Mouse (Mus musculus): ENCODE data around the gene Tollip. TPM values are rescaled to one million over a fixed set of nuclear protein-coding genes. Genes with fewer than 3 reads are reported as not detected.

Gene Tollip
- polyA plus RNA-seq, 1 experiment: 30.1 TPM

DNA sequence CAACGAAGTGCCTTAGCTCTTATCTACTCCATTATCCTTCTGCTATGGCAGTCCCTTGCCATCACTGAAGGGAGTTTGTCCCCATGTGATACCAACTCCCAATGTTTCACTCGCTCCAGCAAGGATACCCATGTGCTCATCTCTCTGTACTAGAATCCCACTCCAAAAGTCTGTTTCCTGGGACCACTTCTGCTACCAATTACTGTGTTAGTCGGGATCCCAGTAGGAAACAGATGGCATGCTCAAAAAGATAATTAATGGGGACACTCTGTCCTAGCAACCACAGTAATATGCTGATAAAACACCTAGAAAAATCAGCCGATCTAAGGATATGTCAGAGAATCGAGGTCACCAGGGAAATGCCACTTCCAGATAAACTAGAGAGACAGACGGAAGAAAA is 9.7 kb downstream of the Tollip start:
- Histone ChIP-seq H3K27ac (ENCODE audit: control insufficient read depth, insufficient read depth, low read depth, low read length, poor library complexity) (no peak overlapping the region), H3K4me1 (ENCODE audit: control insufficient read depth, insufficient read depth, low read length) (no peaks in the 10 kb centered on the region; the same call in 1 of the 2 replicates), H3K4me3 (replicated peaks; ENCODE audit: control insufficient read depth, low read depth, low read length) (no peak overlapping the region)
- WGBS: 66% methylated on average over 6 of the region's 6 CpGs
- TF ChIP-seq POLR2A (IDR thresholded peaks at IDR 0.05; ENCODE audit: borderline replicate concordance, control insufficient read depth, low read depth, low read length) (no peak), CTCF (IDR thresholded peaks at IDR 0.05; ENCODE audit: control insufficient read depth, insufficient read depth, low read length) (no peak)

- H3K27ac ChIP-seq (ENCODE audit: control insufficient read depth, insufficient read depth, low read depth, low read length, poor library complexity): peak overlapping the region; percentile 32; the same call in 1 of the 2 replicates
- TF ChIP-seq POLR2A (IDR thresholded peaks at IDR 0.05; ENCODE audit: borderline replicate concordance, control insufficient read depth, low read depth, low read length) (no peak), CTCF (IDR thresholded peaks at IDR 0.05; ENCODE audit: control insufficient read depth, insufficient read depth, low read length) (no peak)
- H3K4me3 ChIP-seq (replicated peaks; ENCODE audit: control insufficient read depth, low read depth, low read length): peak overlapping the region; percentile 71
- WGBS: 81% methylated on average over 4 of the region's 4 CpGs
- peaks cover 3% of the 10 kb centered on the region for H3K4me1 ChIP-seq (ENCODE audit: control insufficient read depth, insufficient read depth, low read length)
Measured at GRCm38 (mm10) chr7:141902791-141903190, 15.5 kb downstream of the Tollip start.

GRCm38 (mm10) chr7:141902269-141902729 is 16.0 kb downstream of the Tollip start:
- H3K27ac ChIP-seq (ENCODE audit: control insufficient read depth, insufficient read depth, low read depth, low read length, poor library complexity): peak overlapping the region; percentile 84
- TF ChIP-seq CTCF (IDR thresholded peaks at IDR 0.05; ENCODE audit: control insufficient read depth, insufficient read depth, low read length) (no peak), POLR2A (IDR thresholded peaks at IDR 0.05; ENCODE audit: borderline replicate concordance, control insufficient read depth, low read depth, low read length) (peak; percentile 86)
- under 1% methylated on average over 44 of the region's 44 CpGs for WGBS

GRCm38 (mm10) chr7:141901825-141902224 is 16.5 kb downstream of the Tollip start:
- peak overlapping the region; percentile 94 for H3K4me3 ChIP-seq (replicated peaks; ENCODE audit: control insufficient read depth, low read depth, low read length)
- TF ChIP-seq CTCF (IDR thresholded peaks at IDR 0.05; ENCODE audit: control insufficient read depth, insufficient read depth, low read length): no peak
- no peak for TF ChIP-seq POLR2A (IDR thresholded peaks at IDR 0.05; ENCODE audit: borderline replicate concordance, control insufficient read depth, low read depth, low read length)
- under 1% methylated on average over 16 of the region's 16 CpGs for WGBS
- H3K27ac ChIP-seq (ENCODE audit: control insufficient read depth, insufficient read depth, low read depth, low read length, poor library complexity): peak overlapping the region; percentile 84
- H3K4me1 ChIP-seq (ENCODE audit: control insufficient read depth, insufficient read depth, low read length): peaks cover 3% of the 10 kb centered on the region

More at GRCm38 (mm10) chr7:141902269-141902729, 16.0 kb downstream of the Tollip start:
- Histone ChIP-seq H3K4me3 (replicated peaks; ENCODE audit: control insufficient read depth, low read depth, low read length) (peak overlapping the region; percentile 94), H3K4me1 (ENCODE audit: control insufficient read depth, insufficient read depth, low read length) (peaks cover 3% of the 10 kb centered on the region)

- Histone ChIP-seq H3K4me3 (replicated peaks; ENCODE audit: control insufficient read depth, low read depth, low read length) (no peak overlapping the region), H3K27ac (ENCODE audit: control insufficient read depth, insufficient read depth, low read depth, low read length, poor library complexity) (no peak overlapping the region; the same call in 1 of the 2 replicates), H3K4me1 (ENCODE audit: control insufficient read depth, insufficient read depth, low read length) (no peaks in the 10 kb centered on the region; the same call in 1 of the 2 replicates)
- 95% methylated on average over 7 of the region's 7 CpGs for WGBS
- TF ChIP-seq CTCF (IDR thresholded peaks at IDR 0.05; ENCODE audit: control insufficient read depth, insufficient read depth, low read length): no peak
- no peak for TF ChIP-seq POLR2A (IDR thresholded peaks at IDR 0.05; ENCODE audit: borderline replicate concordance, control insufficient read depth, low read depth, low read length)
Measured at GRCm38 (mm10) chr7:141892151-141892550, 26.2 kb downstream of the Tollip start.

DNA sequence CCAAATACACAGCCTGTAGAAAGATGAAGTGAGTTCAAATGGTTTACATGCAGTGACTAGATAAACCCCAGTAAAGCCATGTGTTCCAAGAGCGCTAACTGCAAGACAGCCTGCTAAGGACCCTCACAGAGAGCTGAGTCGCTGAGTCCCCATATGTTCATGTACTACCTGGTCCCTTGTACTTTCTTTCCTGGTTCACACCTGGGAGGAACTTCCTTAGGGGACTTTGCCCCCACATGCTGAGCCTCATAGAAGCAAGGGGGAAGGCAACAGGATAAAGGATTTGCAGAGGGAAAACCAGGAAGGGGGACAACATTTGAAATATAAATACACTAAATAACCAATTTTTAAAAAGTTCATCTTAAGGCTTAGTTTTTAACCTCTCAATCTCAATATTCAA is 39.5 kb downstream of the Tollip start:
- Histone ChIP-seq H3K4me3 (replicated peaks; ENCODE audit: control insufficient read depth, low read depth, low read length) (no peak overlapping the region), H3K27ac (ENCODE audit: control insufficient read depth, insufficient read depth, low read depth, low read length, poor library complexity) (no peak overlapping the region), H3K4me1 (ENCODE audit: control insufficient read depth, insufficient read depth, low read length) (no peaks in the 10 kb centered on the region)
- no peak for TF ChIP-seq POLR2A (IDR thresholded peaks at IDR 0.05; ENCODE audit: borderline replicate concordance, control insufficient read depth, low read depth, low read length)
- TF ChIP-seq CTCF (IDR thresholded peaks at IDR 0.05; ENCODE audit: control insufficient read depth, insufficient read depth, low read length): no peak
- 91% methylated on average over 2 of the region's 2 CpGs for WGBS

- TF ChIP-seq POLR2A (IDR thresholded peaks at IDR 0.05; ENCODE audit: borderline replicate concordance, control insufficient read depth, low read depth, low read length) (no peak), CTCF (IDR thresholded peaks at IDR 0.05; ENCODE audit: control insufficient read depth, insufficient read depth, low read length) (no peak)
- Histone ChIP-seq H3K4me3 (replicated peaks; ENCODE audit: control insufficient read depth, low read depth, low read length) (no peak overlapping the region), H3K27ac (ENCODE audit: control insufficient read depth, insufficient read depth, low read depth, low read length, poor library complexity) (no peak overlapping the region), H3K4me1 (ENCODE audit: control insufficient read depth, insufficient read depth, low read length) (no peaks in the 10 kb centered on the region)
- WGBS: 87% methylated on average over 5 of the region's 5 CpGs
Measured at GRCm38 (mm10) chr7:141874891-141875290, 43.4 kb downstream of the Tollip start.

- Histone ChIP-seq H3K27ac (ENCODE audit: control insufficient read depth, insufficient read depth, low read depth, low read length, poor library complexity) (no peak overlapping the region), H3K4me3 (replicated peaks; ENCODE audit: control insufficient read depth, low read depth, low read length) (no peak overlapping the region), H3K4me1 (ENCODE audit: control insufficient read depth, insufficient read depth, low read length) (no peaks in the 10 kb centered on the region)
- TF ChIP-seq POLR2A (IDR thresholded peaks at IDR 0.05; ENCODE audit: borderline replicate concordance, control insufficient read depth, low read depth, low read length) (no peak), CTCF (IDR thresholded peaks at IDR 0.05; ENCODE audit: control insufficient read depth, insufficient read depth, low read length) (peak; percentile 16; the same call in 1 of the 2 replicates)
- 75% methylated on average over 5 of the region's 5 CpGs for WGBS
Measured at GRCm38 (mm10) chr7:141870553-141870952, 47.8 kb downstream of the Tollip start.

DNA sequence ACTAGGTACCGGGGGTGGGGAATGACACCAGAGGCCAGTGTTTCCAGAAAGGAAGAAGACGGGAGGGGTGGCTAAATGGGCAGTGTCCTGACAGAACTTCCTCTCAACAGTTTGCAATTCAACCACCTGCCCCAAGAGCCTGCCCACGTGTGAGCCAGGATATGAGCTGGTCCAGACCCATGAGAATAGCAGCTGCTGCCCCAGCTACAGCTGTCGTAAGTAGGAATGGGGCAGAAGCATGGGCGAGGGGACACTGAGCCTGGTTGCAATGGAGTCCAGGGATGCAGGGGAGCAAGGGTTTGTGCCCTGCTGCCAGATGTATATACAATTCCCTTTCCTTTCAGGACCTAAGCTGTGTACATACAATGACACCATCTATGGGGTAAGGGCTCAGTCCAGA is 48.7 kb downstream of the Tollip start:
- TF ChIP-seq CTCF (IDR thresholded peaks at IDR 0.05; ENCODE audit: control insufficient read depth, insufficient read depth, low read length) (no peak), POLR2A (IDR thresholded peaks at IDR 0.05; ENCODE audit: borderline replicate concordance, control insufficient read depth, low read depth, low read length) (no peak)
- 46% methylated on average over 5 of the region's 5 CpGs for WGBS
- no peaks in the 10 kb centered on the region for H3K4me1 ChIP-seq (ENCODE audit: control insufficient read depth, insufficient read depth, low read length)
- no peak overlapping the region for H3K4me3 ChIP-seq (replicated peaks; ENCODE audit: control insufficient read depth, low read depth, low read length)
- no peak overlapping the region for H3K27ac ChIP-seq (ENCODE audit: control insufficient read depth, insufficient read depth, low read depth, low read length, poor library complexity)
